Mouse (Mus musculus): ENCODE results near the gene Otud1.

DNA sequence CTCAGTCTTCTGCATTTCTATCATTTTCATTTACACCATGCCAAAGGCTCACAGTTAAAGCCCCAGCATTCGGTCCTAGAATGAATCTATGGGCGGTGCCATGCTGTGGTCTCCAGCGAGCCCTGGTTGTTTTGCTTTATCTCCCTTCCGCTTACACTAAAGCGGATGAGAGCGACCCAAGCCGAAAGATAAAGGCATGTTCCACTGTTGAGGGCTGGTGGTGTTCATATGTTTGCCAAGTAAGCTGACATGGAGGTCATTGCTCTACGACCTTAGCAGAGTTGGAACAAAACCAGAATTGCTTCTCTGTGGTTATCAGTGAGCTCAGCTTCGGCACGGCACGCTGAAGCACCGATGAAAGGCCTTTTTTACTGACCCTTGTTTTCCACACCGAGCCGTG, 32.5 kb downstream of the Otud1 start:
- TF ChIP-seq CTCF (IDR thresholded peaks at IDR 0.05; ENCODE audit: borderline replicate concordance, extremely low read depth, insufficient read depth, insufficient read length) (no peak), POLR2A (IDR thresholded peaks at IDR 0.05; ENCODE audit: borderline replicate concordance, extremely low read depth, insufficient read depth, insufficient read length, poor library complexity, severe bottlenecking) (no peak)
